Mouse (Mus musculus) heart, postnatal 0 days (tissue): ENCODE data around the gene Fam84b. TPM values are rescaled to one million over a fixed set of nuclear protein-coding genes. Genes with fewer than 3 reads are reported as not detected.

Source experiments
- ATAC-seq: fragments of 200-750 bp; cut with Nextera tagmentation; 2 replicates; pipeline ENCODE4 v1.8.0; 2017; ENCODE audit warnings: low read depth, moderate number of reproducible peaks, moderate library complexity; ENCODE audit not compliant: insufficient read depth
- DNase-seq: peaks from one replicate; pipeline ENCODE4 v3.0.0-alpha.2; 2016; ENCODE audit warnings: low spot score
- H3K27ac ChIP-seq: fragments of 300-500 bp; sonication (generic); 2 replicates; pipeline ENCODE4 v1.5.1; 2014; ENCODE audit warnings: low read depth, mild to moderate bottlenecking
- H3K27me3 ChIP-seq: fragments of 300-500 bp; sonication (generic); 2 replicates; pipeline ENCODE4 v1.6.1; 2014; ENCODE audit warnings: low read length, mixed read lengths; ENCODE audit not compliant: control insufficient read depth, insufficient read depth
- H3K36me3 ChIP-seq: fragments of 300-500 bp; sonication (generic); replicated peaks from 2 replicates; pipeline ENCODE4 v1.6.1; 2014; ENCODE audit warnings: low read length, mixed read lengths; ENCODE audit not compliant: control insufficient read depth, insufficient read depth
- H3K4me1 ChIP-seq: fragments of 300-500 bp; sonication (generic); 2 replicates; pipeline ENCODE4 v1.6.1; 2014; ENCODE audit warnings: antibody characterized with exemption; ENCODE audit not compliant: control insufficient read depth, insufficient read depth
- H3K4me2 ChIP-seq: fragments of 300-500 bp; sonication (generic); 2 replicates; pipeline ENCODE4 v1.6.1; 2014; ENCODE audit warnings: low read depth, mild to moderate bottlenecking, low read length, moderate library complexity
- H3K4me3 ChIP-seq: fragments of 300-500 bp; sonication (generic); 2 replicates; pipeline ENCODE4 v1.5.1; 2014; ENCODE audit warnings: low read depth, low read length
- H3K9ac ChIP-seq: fragments of 300-500 bp; sonication (generic); replicated peaks from 2 replicates; pipeline ENCODE4 v1.6.1; 2014; ENCODE audit warnings: low read depth, low read length, mixed read lengths
- H3K9me3 ChIP-seq: fragments of 300-500 bp; sonication (generic); replicated peaks from 2 replicates; pipeline ENCODE4 v1.6.1; 2016; ENCODE audit warnings: low read length; ENCODE audit not compliant: control insufficient read depth
- CTCF ChIP-seq: IDR thresholded peaks from 2 replicates; pipeline ENCODE4 v1.5.1; 2016; ENCODE audit warnings: antibody characterized with exemption, control low read depth, low read depth
- EP300 ChIP-seq: IDR thresholded peaks from 2 replicates; pipeline ENCODE4 v1.6.1; 2016; ENCODE audit warnings: antibody characterized with exemption, low read depth
- WGBS: fragments of 180-500 bp; shearing (Covaris S2); extraction: QIAGEN DNeasy Blood & Tissue Kit; methylation state at CpG from one replicate; pipeline ENCODE4 v1.1.7; 2014; 5-methylcytosine and 5-hydroxymethylcytosine counted together
- polyA plus RNA-seq: library from polyadenylated mRNA; unstranded; fragments of >200 nt; fragmentation: Nextera tagmentation; extraction: Ambion mirVana; gene quantifications from 2 replicates; pipeline ENCODE4 v1.2.1, GENCODE M21; 2015
- total RNA-seq: library from RNA; depleted of rRNA; stranded (reverse); fragments of >200 nt; gene quantifications from 2 replicates; pipeline ENCODE4 v1.2.3, GENCODE M21; 2014; ENCODE audit warnings: low replicate concordance

Fam84b gene
- total and polyA plus RNA-seq, 2 experiments from 2014 or later: 2.7 to 5.3 TPM

- no peak for DNase-seq
- WGBS: 76% methylated on average over 6 of the region's 6 CpGs
- TF ChIP-seq CTCF (no peak), EP300 (no peak)
- Histone ChIP-seq H3K4me2 (no peak overlapping the region), H3K27ac (no peak overlapping the region), H3K9me3 (no peaks in the 10 kb centered on the region), H3K36me3 (no peaks in the 10 kb centered on the region), H3K4me3 (no peak overlapping the region), H3K27me3 (no peaks in the 10 kb centered on the region), H3K9ac (no peak overlapping the region), H3K4me1 (no peaks in the 10 kb centered on the region)
- ATAC-seq: no peak
Observed at GRCm38 (mm10) chr15:60875721-60876120, 22.1 kb upstream of the Fam84b start.

- no peak overlapping the region for H3K9ac ChIP-seq
- WGBS: 77% methylated on average over 3 of the region's 3 CpGs
- H3K27me3 ChIP-seq: no peaks in the 10 kb centered on the region
- no peak for ATAC-seq
- no peak overlapping the region for H3K4me3 ChIP-seq
- no peak overlapping the region for H3K4me2 ChIP-seq
- 0 out of 2 replicates have a peak, but pooled peaks cover 4% of the 10 kb centered on the region for H3K9me3 ChIP-seq
- H3K4me1 ChIP-seq: peaks cover 7% of the 10 kb centered on the region
- no peak for TF ChIP-seq CTCF
- no peak for TF ChIP-seq EP300
- H3K27ac ChIP-seq: no peak overlapping the region
- DNase-seq: no peak
- H3K36me3 ChIP-seq: no peaks in the 10 kb centered on the region
Observed at GRCm38 (mm10) chr15:60862417-60862816, 8.8 kb upstream of the Fam84b start.

GRCm38 (mm10) chr15:60855112-60855511 is 1.5 kb upstream of the Fam84b start:
- 71% methylated on average over 1 of the region's 1 CpGs for WGBS
- no peaks in the 10 kb centered on the region for H3K36me3 ChIP-seq
- no peak overlapping the region for H3K9ac ChIP-seq
- H3K27me3 ChIP-seq: no peaks in the 10 kb centered on the region
- TF ChIP-seq EP300 (no peak), CTCF (no peak)
- peaks cover 5% of the 10 kb centered on the region for H3K4me1 ChIP-seq
- H3K4me2 ChIP-seq: no peak overlapping the region
- DNase-seq (no peak), ATAC-seq (no peak)
- no peak overlapping the region for H3K27ac ChIP-seq
- peaks cover 7% of the 10 kb centered on the region; the same call in 1 of the 2 replicates for H3K9me3 ChIP-seq
- H3K4me3 ChIP-seq: no peak overlapping the region

GRCm38 (mm10) chr15:60854151-60854550 is 573 bp upstream of the Fam84b start:
- no peak overlapping the region for H3K27ac ChIP-seq
- H3K4me3 ChIP-seq: no peak overlapping the region
- no peak for DNase-seq
- no peak overlapping the region for H3K9ac ChIP-seq
- H3K4me1 ChIP-seq: peaks cover 5% of the 10 kb centered on the region
- ATAC-seq: no peak
- H3K4me2 ChIP-seq: no peak overlapping the region
- no peaks in the 10 kb centered on the region for H3K27me3 ChIP-seq
- TF ChIP-seq CTCF (no peak), EP300 (no peak)
- 73% methylated on average over 4 of the region's 4 CpGs for WGBS
- H3K36me3 ChIP-seq: no peaks in the 10 kb centered on the region
- peaks cover 7% of the 10 kb centered on the region; the same call in 1 of the 2 replicates for H3K9me3 ChIP-seq

DNA sequence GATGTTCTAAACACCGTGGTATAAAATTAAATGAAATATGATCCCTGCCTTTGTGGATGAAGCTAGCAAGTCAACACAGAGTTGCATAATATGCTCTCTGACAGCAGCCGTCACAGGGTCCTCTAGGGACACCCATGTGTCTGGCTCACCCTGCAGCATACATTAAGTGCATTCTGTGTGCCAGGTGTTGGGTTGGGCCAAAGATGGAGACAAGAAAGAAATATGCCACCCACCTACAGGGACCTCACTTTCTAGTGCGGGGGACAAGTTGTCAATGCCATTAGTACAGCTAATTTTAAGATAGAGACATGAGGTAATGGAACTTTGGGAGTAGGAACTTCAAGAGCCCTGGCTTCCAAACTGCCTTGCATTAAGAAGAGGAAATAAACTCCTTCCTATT is 4.9 kb downstream of the Fam84b start:
- H3K4me2 ChIP-seq: no peak overlapping the region
- H3K27me3 ChIP-seq: no peaks in the 10 kb centered on the region
- no peak overlapping the region for H3K27ac ChIP-seq
- no peaks in the 10 kb centered on the region for H3K36me3 ChIP-seq
- H3K4me3 ChIP-seq: no peak overlapping the region
- TF ChIP-seq CTCF: no peak
- TF ChIP-seq EP300: no peak
- WGBS: 48% methylated on average over 3 of the region's 3 CpGs
- H3K9me3 ChIP-seq: no peaks in the 10 kb centered on the region
- ATAC-seq (no peak), DNase-seq (no peak)
- H3K9ac ChIP-seq: no peak overlapping the region
- H3K4me1 ChIP-seq: peaks cover 5% of the 10 kb centered on the region

- 41% methylated on average over 6 of the region's 6 CpGs for WGBS
Observed at GRCm38 (mm10) chr15:60846291-60846690, 7.3 kb downstream of the Fam84b start.

More at GRCm38 (mm10) chr15:60846291-60846690, 7.3 kb downstream of the Fam84b start:
- H3K4me2 ChIP-seq: no peak overlapping the region
- H3K4me3 ChIP-seq: no peak overlapping the region
- no peak overlapping the region for H3K9ac ChIP-seq
- ATAC-seq (no peak), DNase-seq (no peak)
- H3K4me1 ChIP-seq: no peaks in the 10 kb centered on the region
- H3K9me3 ChIP-seq: no peaks in the 10 kb centered on the region
- no peak overlapping the region for H3K27ac ChIP-seq
- H3K27me3 ChIP-seq: no peaks in the 10 kb centered on the region
- H3K36me3 ChIP-seq: no peaks in the 10 kb centered on the region
- TF ChIP-seq CTCF (no peak), EP300 (no peak)
